Mouse (Mus musculus): ENCODE measurements around the gene Palm2.

GRCm38 (mm10) chr4:57675387-57675786 is 241.3 kb downstream of the Palm2 start:
- no peak for TF ChIP-seq CTCF (IDR thresholded peaks at IDR 0.05; ENCODE audit: insufficient read depth, low read depth, low read length)
- TF ChIP-seq POLR2A (IDR thresholded peaks at IDR 0.05; ENCODE audit: insufficient read depth, low read depth, low read length), result no peak

Data from olfactory bulb, adult 2 months (tissue).